Mouse (Mus musculus): ENCODE results near the gene Traf3ip1. TPM values are rescaled to one million over a fixed set of nuclear protein-coding genes. Genes with fewer than 3 reads are reported as not detected.
A peak's percentile ranks its signal among the peaks of the same experiment; 100 is the strongest.

The Traf3ip1 gene
- polyA plus RNA-seq, 1 experiment: 8.0 TPM

- TF ChIP-seq CTCF (IDR thresholded peaks at IDR 0.05; ENCODE audit: borderline replicate concordance, insufficient read depth, low read length) (no peak), POLR2A (IDR thresholded peaks at IDR 0.05; ENCODE audit: low read depth, low read length) (peak; percentile 96)
- Histone ChIP-seq H3K27ac (ENCODE audit: insufficient read depth, low read length) (no peak within 1 kb of the TSS), H3K4me3 (ENCODE audit: insufficient read depth, low read length) (peak within 1 kb of the TSS; percentile 74), H3K4me1 (ENCODE audit: control insufficient read depth, insufficient read depth, low read length) (no peaks in the 10 kb centered on the region)
These were observed 45.9 kb downstream of the Traf3ip1 start, which contains the start of gene Asb1 for GRCm38 (mm10) chr1:91540271-91540826. Gene Asb1, plus strand, starts transcription at chr1:91540544.

- no peak for TF ChIP-seq POLR2A (IDR thresholded peaks at IDR 0.05; ENCODE audit: low read depth, low read length)
- TF ChIP-seq CTCF (IDR thresholded peaks at IDR 0.05; ENCODE audit: borderline replicate concordance, insufficient read depth, low read length): no peak
- Histone ChIP-seq H3K4me1 (ENCODE audit: control insufficient read depth, insufficient read depth, low read length) (no peaks in the 10 kb centered on the region), H3K27ac (ENCODE audit: insufficient read depth, low read length) (no peak overlapping the region), H3K4me3 (ENCODE audit: insufficient read depth, low read length) (peak overlapping the region; percentile 74)
These were observed 46.7 kb downstream of the Traf3ip1 start for GRCm38 (mm10) chr1:91541042-91541592.

- H3K4me1 ChIP-seq (ENCODE audit: control insufficient read depth, insufficient read depth, low read length): no peaks in the 10 kb centered on the region
- H3K27ac ChIP-seq (ENCODE audit: insufficient read depth, low read length): no peak overlapping the region
- no peak for TF ChIP-seq POLR2A (IDR thresholded peaks at IDR 0.05; ENCODE audit: low read depth, low read length)
- no peak overlapping the region for H3K4me3 ChIP-seq (ENCODE audit: insufficient read depth, low read length)
These were observed 49.5 kb downstream of the Traf3ip1 start for GRCm38 (mm10) chr1:91543974-91544373.

GRCm38 (mm10) chr1:91545226-91545625 is 50.8 kb downstream of the Traf3ip1 start:
- TF ChIP-seq CTCF (IDR thresholded peaks at IDR 0.05; ENCODE audit: borderline replicate concordance, insufficient read depth, low read length) (no peak), POLR2A (IDR thresholded peaks at IDR 0.05; ENCODE audit: low read depth, low read length) (no peak)
- H3K4me1 ChIP-seq (ENCODE audit: control insufficient read depth, insufficient read depth, low read length): no peaks in the 10 kb centered on the region
- no peak overlapping the region for H3K4me3 ChIP-seq (ENCODE audit: insufficient read depth, low read length)
- H3K27ac ChIP-seq (ENCODE audit: insufficient read depth, low read length): no peak overlapping the region

GRCm38 (mm10) chr1:91547567-91547966 is 53.1 kb downstream of the Traf3ip1 start:
- Histone ChIP-seq H3K27ac (ENCODE audit: insufficient read depth, low read length) (no peak overlapping the region), H3K4me1 (ENCODE audit: control insufficient read depth, insufficient read depth, low read length) (no peaks in the 10 kb centered on the region), H3K4me3 (ENCODE audit: insufficient read depth, low read length) (no peak overlapping the region)
- TF ChIP-seq CTCF (IDR thresholded peaks at IDR 0.05; ENCODE audit: borderline replicate concordance, insufficient read depth, low read length) (no peak), POLR2A (IDR thresholded peaks at IDR 0.05; ENCODE audit: low read depth, low read length) (no peak)

GRCm38 (mm10) chr1:91549073-91549472 is 54.6 kb downstream of the Traf3ip1 start:
- H3K27ac ChIP-seq (ENCODE audit: insufficient read depth, low read length): no peak overlapping the region
- no peak overlapping the region for H3K4me3 ChIP-seq (ENCODE audit: insufficient read depth, low read length)
- TF ChIP-seq POLR2A (IDR thresholded peaks at IDR 0.05; ENCODE audit: low read depth, low read length) (no peak), CTCF (IDR thresholded peaks at IDR 0.05; ENCODE audit: borderline replicate concordance, insufficient read depth, low read length) (no peak)
- no peaks in the 10 kb centered on the region for H3K4me1 ChIP-seq (ENCODE audit: control insufficient read depth, insufficient read depth, low read length)

GRCm38 (mm10) chr1:91557099-91557498 is 62.7 kb downstream of the Traf3ip1 start:
- H3K4me3 ChIP-seq (ENCODE audit: insufficient read depth, low read length): no peak overlapping the region
- TF ChIP-seq POLR2A (IDR thresholded peaks at IDR 0.05; ENCODE audit: low read depth, low read length): no peak
- no peak for TF ChIP-seq CTCF (IDR thresholded peaks at IDR 0.05; ENCODE audit: borderline replicate concordance, insufficient read depth, low read length)
- H3K4me1 ChIP-seq (ENCODE audit: control insufficient read depth, insufficient read depth, low read length): no peaks in the 10 kb centered on the region
- no peak overlapping the region for H3K27ac ChIP-seq (ENCODE audit: insufficient read depth, low read length)

- TF ChIP-seq CTCF (IDR thresholded peaks at IDR 0.05; ENCODE audit: borderline replicate concordance, insufficient read depth, low read length): no peak
- no peak for TF ChIP-seq POLR2A (IDR thresholded peaks at IDR 0.05; ENCODE audit: low read depth, low read length)
- no peak overlapping the region for H3K4me3 ChIP-seq (ENCODE audit: insufficient read depth, low read length)
- H3K4me1 ChIP-seq (ENCODE audit: control insufficient read depth, insufficient read depth, low read length): no peaks in the 10 kb centered on the region
- no peak overlapping the region for H3K27ac ChIP-seq (ENCODE audit: insufficient read depth, low read length)
These were observed 66.8 kb downstream of the Traf3ip1 start for GRCm38 (mm10) chr1:91561226-91561625.

- Histone ChIP-seq H3K27ac (ENCODE audit: insufficient read depth, low read length) (no peak overlapping the region), H3K4me3 (ENCODE audit: insufficient read depth, low read length) (no peak overlapping the region), H3K4me1 (ENCODE audit: control insufficient read depth, insufficient read depth, low read length) (no peaks in the 10 kb centered on the region)
- TF ChIP-seq CTCF (IDR thresholded peaks at IDR 0.05; ENCODE audit: borderline replicate concordance, insufficient read depth, low read length) (no peak), POLR2A (IDR thresholded peaks at IDR 0.05; ENCODE audit: low read depth, low read length) (no peak)
These were observed 68.6 kb downstream of the Traf3ip1 start for GRCm38 (mm10) chr1:91562977-91563590.

- no peaks in the 10 kb centered on the region for H3K4me1 ChIP-seq (ENCODE audit: control insufficient read depth, insufficient read depth, low read length)
- no peak overlapping the region for H3K27ac ChIP-seq (ENCODE audit: insufficient read depth, low read length)
- H3K4me3 ChIP-seq (ENCODE audit: insufficient read depth, low read length): no peak overlapping the region
- TF ChIP-seq POLR2A (IDR thresholded peaks at IDR 0.05; ENCODE audit: low read depth, low read length): no peak
- no peak for TF ChIP-seq CTCF (IDR thresholded peaks at IDR 0.05; ENCODE audit: borderline replicate concordance, insufficient read depth, low read length)
These were observed 69.6 kb downstream of the Traf3ip1 start for GRCm38 (mm10) chr1:91564004-91564403.
